Mouse (Mus musculus) heart, embryonic 14.5 days (tissue): ENCODE measurements around the gene P2rx1. TPM values are rescaled to one million over a fixed set of nuclear protein-coding genes. Genes with fewer than 3 reads are reported as not detected.

ENCODE experiments used
- ATAC-seq: fragments of 200-750 bp; cut with Nextera tagmentation; 2 replicates; pipeline ENCODE4 v1.8.0; 2017; ENCODE audit warnings: low read depth, moderate TSS enrichment; ENCODE audit not compliant: insufficient number of reproducible peaks, insufficient read depth, low FRiP score
- H3K27ac ChIP-seq, 2 experiments: fragments of 200-500 bp in 1 of 2; fragments of 300-500 bp in 1 of 2; sonication (generic) in 1 of 2; replicated peaks in 1 of 2; 2 replicates each; pipeline ENCODE4 v1.5.1; 2012 to 2014; ENCODE audit warnings: low read depth in 2 of 2, low read length in 2 of 2, control low read depth in 1 of 2, mild to moderate bottlenecking in 1 of 2, mixed read lengths in 1 of 2; ENCODE audit not compliant: control insufficient read depth in 1 of 2, insufficient read depth in 1 of 2
- H3K27me3 ChIP-seq: fragments of 300-500 bp; sonication (generic); 2 replicates; pipeline ENCODE4 v1.6.1; 2014; ENCODE audit warnings: mild to moderate bottlenecking, low read length, control low read depth; ENCODE audit not compliant: control insufficient read depth, insufficient read depth
- H3K36me3 ChIP-seq: fragments of 300-500 bp; sonication (generic); 2 replicates; pipeline ENCODE4 v1.6.1; 2014; ENCODE audit warnings: mild to moderate bottlenecking, control low read depth, low read length, mixed read lengths; ENCODE audit not compliant: control insufficient read depth, insufficient read depth
- H3K4me1 ChIP-seq, 2 experiments: fragments of 200-500 bp in 1 of 2; fragments of 300-500 bp in 1 of 2; sonication (generic) in 1 of 2; 2 replicates each; pipeline ENCODE4 v1.6.1; 2012 to 2014; ENCODE audit warnings: low read length in 2 of 2, control low read depth in 1 of 2, mixed read lengths in 1 of 2; ENCODE audit not compliant: control insufficient read depth in 2 of 2, insufficient read depth in 2 of 2
- H3K4me2 ChIP-seq: fragments of 300-500 bp; sonication (generic); 2 replicates; pipeline ENCODE4 v1.6.1; 2014; ENCODE audit warnings: mild to moderate bottlenecking, low read length
- H3K4me3 ChIP-seq, 2 experiments: fragments of 200-500 bp in 1 of 2; fragments of 300-500 bp in 1 of 2; sonication (generic) in 1 of 2; 2 replicates each; pipeline ENCODE4 v1.5.1; 2012 to 2014; ENCODE audit warnings: low read length in 2 of 2, mild to moderate bottlenecking in 2 of 2, control low read depth in 1 of 2, low read depth in 1 of 2, moderate library complexity in 1 of 2; ENCODE audit not compliant: control insufficient read depth in 1 of 2, insufficient read depth in 1 of 2
- H3K9ac ChIP-seq: fragments of 300-500 bp; sonication (generic); 2 replicates; pipeline ENCODE4 v1.6.1; 2014; ENCODE audit warnings: mild to moderate bottlenecking, low read length
- H3K9me3 ChIP-seq: fragments of 300-500 bp; sonication (generic); 2 replicates; pipeline ENCODE4 v1.6.1; 2016; ENCODE audit warnings: low read length, control low read depth; ENCODE audit not compliant: control insufficient read depth
- WGBS: fragments of 180-500 bp; shearing (Covaris S2); extraction: QIAGEN DNeasy Blood & Tissue Kit; methylation state at CpG from one replicate; pipeline ENCODE4 v1.1.7; 2014; 5-methylcytosine and 5-hydroxymethylcytosine counted together
- microRNA-seq: library from miRNA; unstranded; fragments of <30 nt; microRNA quantifications from one replicate; pipeline ENCODE4, GENCODE M21; 2016
- polyA plus RNA-seq: library from polyadenylated mRNA; unstranded; fragments of >200 nt; fragmentation: Nextera tagmentation; extraction: Ambion mirVana; gene quantifications from 2 replicates; pipeline ENCODE4 v1.2.1, GENCODE M21; 2014

The P2rx1 gene
- polyA plus RNA-seq, 1 experiment from 2014 or later: 1.4 TPM

DNA sequence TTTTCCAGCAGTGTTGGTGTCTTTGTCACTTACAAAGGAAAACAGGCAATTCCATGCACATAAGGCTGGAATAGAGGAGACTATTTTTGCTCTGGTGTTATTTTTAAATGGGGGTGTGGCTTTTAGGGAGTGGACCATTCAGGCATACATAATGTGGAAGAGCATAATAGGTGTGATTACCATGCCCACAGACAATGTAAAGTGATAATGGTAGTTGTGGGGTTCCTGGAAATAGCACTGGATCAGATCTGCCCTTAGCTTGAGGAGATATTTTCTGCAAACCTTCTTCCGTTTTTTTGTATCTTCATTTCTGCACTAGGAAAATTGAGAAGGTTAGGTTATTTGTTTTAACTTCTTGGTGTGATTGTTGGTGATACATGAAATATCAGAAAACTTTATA, 53.9 kb downstream of the P2rx1 start:
- Histone ChIP-seq H3K4me2 (peak overlapping the region; percentile 37; the same call in 1 of the 2 replicates), H3K36me3 (peaks cover 78% of the 10 kb centered on the region), H3K9me3 (no peaks in the 10 kb centered on the region), H3K4me3 (no peak overlapping the region), H3K27me3 (no peaks in the 10 kb centered on the region), H3K4me1 (peaks cover 0 to 22% of the 10 kb centered on the region in 2 experiments; a peak in 3 of 4 replicates), H3K27ac (0 out of 4 replicates have a peak overlapping the region, but pooled peaks of 1 of the 2 experiments have one; percentile 2), H3K9ac (peak overlapping the region; percentile 38; the same call in 1 of the 2 replicates)
- ATAC-seq: no peak
- 47% methylated on average over 1 of the region's 1 CpGs for WGBS

DNA sequence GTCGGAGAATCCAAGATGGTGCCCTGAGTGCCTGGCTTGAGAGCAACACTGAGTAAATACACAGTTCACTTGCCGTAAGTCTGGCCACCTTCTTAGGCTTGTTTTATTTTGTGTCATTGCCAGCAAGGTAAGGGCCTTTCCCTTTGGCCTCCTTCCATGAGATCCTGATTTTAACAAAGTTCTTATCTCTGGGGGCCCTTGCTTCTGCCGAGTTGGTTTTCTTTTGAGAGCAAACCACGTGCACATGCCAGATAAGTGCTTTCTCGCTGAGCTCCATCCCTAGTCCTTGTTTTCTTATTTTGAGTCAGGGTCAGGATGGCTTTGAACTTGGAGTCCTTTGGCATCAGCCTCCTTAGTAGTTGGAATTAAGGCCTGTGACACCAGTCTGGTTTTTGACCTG, 58.8 kb downstream of the P2rx1 start:
- no peak overlapping the region for H3K4me2 ChIP-seq
- no peaks in the 10 kb centered on the region for H3K9me3 ChIP-seq
- H3K4me3 ChIP-seq: no peak overlapping the region
- WGBS: 44% methylated on average over 5 of the region's 5 CpGs
- no peak overlapping the region for H3K9ac ChIP-seq
- H3K27me3 ChIP-seq: no peaks in the 10 kb centered on the region
- H3K4me1 ChIP-seq: peaks cover 0 to 13% of the 10 kb centered on the region in 2 experiments; a peak in 2 of 4 replicates
- peaks cover 81% of the 10 kb centered on the region for H3K36me3 ChIP-seq
- H3K27ac ChIP-seq: no peak overlapping the region
- no peak for ATAC-seq

DNA sequence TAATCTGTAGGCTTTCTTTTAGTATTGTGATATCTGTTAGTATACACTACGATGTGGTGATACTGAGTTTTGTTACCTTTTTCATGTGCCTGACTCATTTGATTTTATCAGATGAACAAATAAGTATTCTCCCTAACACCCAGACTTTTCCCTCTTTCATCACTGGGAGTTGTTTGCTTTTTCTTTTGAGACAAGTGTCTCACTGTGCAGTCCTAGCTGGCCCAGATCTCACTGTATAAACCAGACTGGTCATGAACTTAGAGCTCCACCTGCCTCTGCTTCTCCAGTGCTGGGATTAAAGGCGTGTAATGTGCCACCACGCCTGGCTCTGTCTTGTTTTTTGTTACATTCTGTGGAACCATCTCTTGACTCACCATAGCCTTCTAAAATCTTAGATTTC, 60.7 kb downstream of the P2rx1 start:
- H3K36me3 ChIP-seq: peaks cover 62% of the 10 kb centered on the region
- no peak for ATAC-seq
- WGBS: 93% methylated on average over 3 of the region's 3 CpGs

DNA sequence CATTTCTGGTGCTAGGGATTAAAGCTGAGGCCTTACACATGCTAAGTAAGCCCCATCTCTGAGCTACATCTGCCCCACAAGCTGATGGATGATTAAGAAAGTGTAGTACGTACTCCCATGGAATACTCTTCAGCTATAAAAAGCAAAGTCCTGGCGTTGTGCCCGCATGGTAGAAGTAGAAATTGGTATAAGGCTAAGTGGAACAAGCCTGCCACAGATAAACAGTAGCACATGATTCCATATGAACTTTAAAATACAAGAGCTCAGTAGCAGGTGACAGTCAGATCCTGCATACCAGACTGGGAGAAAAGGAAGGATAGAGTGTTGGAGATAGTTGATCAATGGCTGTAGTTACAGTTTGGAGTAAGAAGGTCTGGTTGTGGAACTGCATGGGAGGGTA, 62.5 kb downstream of the P2rx1 start:
- Histone ChIP-seq H3K4me2 (no peak overlapping the region), H3K27me3 (no peaks in the 10 kb centered on the region), H3K9ac (no peak overlapping the region), H3K9me3 (no peaks in the 10 kb centered on the region), H3K4me3 (no peak overlapping the region), H3K36me3 (peaks cover 55% of the 10 kb centered on the region), H3K27ac (peak overlapping the region; percentile 33 to 41; a peak in 2 of 4 replicates), H3K4me1 (peaks cover 0 to 13% of the 10 kb centered on the region in 2 experiments; a peak in 2 of 4 replicates)
- WGBS: 30% methylated on average over 3 of the region's 3 CpGs
- ATAC-seq: no peak

More for the DNA sequence above, 60.7 kb downstream of the P2rx1 start:
- no peak overlapping the region for H3K27ac ChIP-seq
- no peak overlapping the region for H3K4me2 ChIP-seq
- H3K4me1 ChIP-seq: peaks cover 0 to 13% of the 10 kb centered on the region in 2 experiments; a peak in 2 of 4 replicates
- no peak overlapping the region for H3K9ac ChIP-seq
- no peaks in the 10 kb centered on the region for H3K27me3 ChIP-seq
- no peaks in the 10 kb centered on the region for H3K9me3 ChIP-seq
- H3K4me3 ChIP-seq: no peak overlapping the region

Small RNA genes within 50 kb of the gene (microRNA-seq; reads per million reads assigned to microRNA genes)
- not detected for gene Gm44467

Other genes starting within 250 kb of the P2rx1 start
- 5.9 and 8.4 TPM in 2 replicates for gene Cyb5d2, start 203.0 kb upstream of the P2rx1 start, polyA plus RNA-seq
- 9.8 and 9.9 TPM in 2 replicates for gene Zzef1, start 202.9 kb upstream of the P2rx1 start, polyA plus RNA-seq
- gene Atp2a3, start 37.9 kb upstream of the P2rx1 start, polyA plus RNA-seq: 2.6 and 2.9 TPM in 2 replicates
- 0.81 and 1.2 TPM in 2 replicates for gene Camkk1, start 19.9 kb downstream of the P2rx1 start, polyA plus RNA-seq
- gene Ncbp3, start 48.7 kb downstream of the P2rx1 start, polyA plus RNA-seq: 9.5 and 10.3 TPM in 2 replicates
- 0.22 and 0.36 TPM in 2 replicates for gene Itgae, start 91.5 kb downstream of the P2rx1 start, polyA plus RNA-seq
- gene Haspin, start 139.2 kb downstream of the P2rx1 start, polyA plus RNA-seq: 7.9 and 8.8 TPM in 2 replicates
- gene P2rx5, start 161.3 kb downstream of the P2rx1 start, polyA plus RNA-seq: 1.3 and 1.6 TPM in 2 replicates
- 114 and 121 TPM in 2 replicates for gene Emc6, start 177.9 kb downstream of the P2rx1 start, polyA plus RNA-seq
- gene Tax1bp3, start 178.0 kb downstream of the P2rx1 start, polyA plus RNA-seq: 270 TPM in 2 replicates
- 12.3 and 14.0 TPM in 2 replicates for gene Ctns, start 199.9 kb downstream of the P2rx1 start, polyA plus RNA-seq
- 0.41 and 0.66 TPM in 2 replicates for gene Shpk, start 200.4 kb downstream of the P2rx1 start, polyA plus RNA-seq
- gene Trpv1, start 235.2 kb downstream of the P2rx1 start, polyA plus RNA-seq: not detected in 2 replicates